Mouse (Mus musculus) liver, embryonic 14.5 days (tissue): ENCODE data around the gene Capn5.

Experiments used
- CTCF ChIP-seq: IDR thresholded peaks from 2 replicates; pipeline ENCODE4 v1.5.1; 2016; ENCODE audit warnings: antibody characterized with exemption, low read depth, control low read depth
- EP300 ChIP-seq: IDR thresholded peaks from 2 replicates; pipeline ENCODE4 v1.6.1; 2016; ENCODE audit warnings: antibody characterized with exemption, low read depth

- TF ChIP-seq EP300 (no peak), CTCF (peak; percentile 14; the same call in 1 of the 2 replicates)
These were observed 75.6 kb downstream of the Capn5 start for GRCm38 (mm10) chr7:98102488-98102887.
